Mouse (Mus musculus): ENCODE data around the gene Ppl. TPM values are rescaled to one million over a fixed set of nuclear protein-coding genes. Genes with fewer than 3 reads are reported as not detected.

The Ppl gene
- total RNA-seq, 2 experiments from 2014 or later = not detected

DNA sequence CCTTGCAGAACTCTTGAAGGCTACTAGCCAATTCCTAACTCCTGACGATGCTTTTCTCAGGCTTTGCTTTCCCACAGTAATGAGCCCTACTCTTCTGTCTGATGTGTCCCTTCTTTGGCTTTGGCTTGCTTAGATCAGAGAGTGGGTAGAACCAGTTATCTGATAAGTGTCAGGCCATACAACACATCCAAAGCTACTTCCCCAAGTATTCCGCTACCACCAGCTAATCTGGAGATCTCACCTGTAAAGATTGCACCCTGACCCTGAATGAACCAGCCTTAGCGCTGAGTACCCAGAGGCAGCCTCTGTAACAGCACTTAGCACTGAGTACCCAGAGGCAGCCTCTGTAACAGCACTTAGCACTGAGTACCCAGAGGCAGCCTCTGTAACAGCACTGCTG lies 86.9 kb downstream of the Ppl start:
- ATAC-seq (replicated peaks; ENCODE audit: poor library complexity) = no peak

DNA sequence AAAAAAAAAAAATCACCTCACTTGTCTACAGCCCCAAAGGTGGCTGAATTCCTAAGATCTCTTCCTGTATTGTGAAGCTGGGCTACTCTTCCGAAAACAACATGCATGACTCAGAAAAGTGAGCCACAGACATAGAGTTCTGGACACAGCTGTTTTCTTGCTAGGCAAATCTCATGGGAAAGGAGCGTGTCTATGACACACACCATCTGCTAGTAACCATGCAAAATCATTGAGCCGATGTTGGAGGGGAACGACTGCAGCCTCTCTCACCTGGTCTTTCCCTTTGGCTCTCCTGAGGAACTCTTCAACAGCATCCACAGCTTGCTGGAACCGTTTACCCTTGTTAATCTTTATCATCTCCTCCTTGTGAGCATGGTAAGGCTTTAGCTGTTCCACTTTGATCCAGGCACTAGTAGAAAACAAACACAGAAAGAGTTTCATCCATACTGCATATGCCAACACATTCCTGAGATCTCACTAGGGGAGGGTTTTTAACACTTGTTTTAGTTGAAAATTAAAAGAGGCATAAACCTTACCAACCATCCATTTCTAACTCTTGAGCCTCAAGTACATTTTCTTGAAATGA lies 95.5 kb downstream of the Ppl start:
- ATAC-seq (replicated peaks; ENCODE audit: poor library complexity) = no peak

Other genes starting within 250 kb of the Ppl start
- 20.5 and 23.2 TPM in 2 replicates for gene Mgrn1, start 246.2 kb downstream of the Ppl start, total RNA-seq (2015)
- 12.6 and 18.2 TPM in 2 replicates for gene Mgrn1, start 246.2 kb downstream of the Ppl start, total RNA-seq (2017)
- gene Nudt16l1, start 193.7 kb downstream of the Ppl start, total RNA-seq (2015) = 25.2 and 30.1 TPM in 2 replicates
- gene Nudt16l1, start 193.7 kb downstream of the Ppl start, total RNA-seq (2017) = 18.9 and 19.3 TPM in 2 replicates
- 16.2 and 18.5 TPM in 2 replicates for gene Anks3, start 168.2 kb downstream of the Ppl start, total RNA-seq (2015)
- 18.2 and 24.9 TPM in 2 replicates for gene Anks3, start 168.2 kb downstream of the Ppl start, total RNA-seq (2017)
- gene Sept12, start 134.6 kb downstream of the Ppl start, total RNA-seq (2015) = not detected in 2 replicates
- gene Sept12, start 134.6 kb downstream of the Ppl start, total RNA-seq (2017) = not detected in 2 replicates
- gene Smim22, start 125.1 kb downstream of the Ppl start, total RNA-seq (2015) = not detected in 2 replicates
- not detected in 2 replicates for gene Smim22, start 125.1 kb downstream of the Ppl start, total RNA-seq (2017)
- gene Rogdi, start 118.9 kb downstream of the Ppl start, total RNA-seq (2015) = 45.8 and 48.9 TPM in 2 replicates
- gene Rogdi, start 118.9 kb downstream of the Ppl start, total RNA-seq (2017) = 17.3 and 23.4 TPM in 2 replicates
- 69.5 and 74.6 TPM in 2 replicates for gene Glyr1, start 82.6 kb downstream of the Ppl start, total RNA-seq (2015)
- 103 and 112 TPM in 2 replicates for gene Glyr1, start 82.6 kb downstream of the Ppl start, total RNA-seq (2017)
- gene Ubn1, start 82.4 kb downstream of the Ppl start, total RNA-seq (2015) = 28.1 and 30.3 TPM in 2 replicates
- gene Ubn1, start 82.4 kb downstream of the Ppl start, total RNA-seq (2017) = 37.2 and 43.6 TPM in 2 replicates
- gene Sec14l5, start 14.7 kb upstream of the Ppl start, total RNA-seq (2015) = not detected in 2 replicates
- gene Sec14l5, start 14.7 kb upstream of the Ppl start, total RNA-seq (2017) = not detected in 2 replicates
- 35.2 and 38.6 TPM in 2 replicates for gene Nagpa, start 71.6 kb upstream of the Ppl start, total RNA-seq (2015)
- 47.9 and 82.1 TPM in 2 replicates for gene Nagpa, start 71.6 kb upstream of the Ppl start, total RNA-seq (2017)
- not detected in 2 replicates for gene AU021092, start 89.9 kb upstream of the Ppl start, total RNA-seq (2015)
- gene AU021092, start 89.9 kb upstream of the Ppl start, total RNA-seq (2017) = not detected in 2 replicates
- 22.5 and 22.8 TPM in 2 replicates for gene Alg1, start 101.2 kb upstream of the Ppl start, total RNA-seq (2015)
- gene Alg1, start 101.2 kb upstream of the Ppl start, total RNA-seq (2017) = 20.1 and 20.3 TPM in 2 replicates
- gene Eef2kmt, start 123.6 kb upstream of the Ppl start, total RNA-seq (2015) = 21.7 and 26.4 TPM in 2 replicates
- gene Eef2kmt, start 123.6 kb upstream of the Ppl start, total RNA-seq (2017) = 22.7 and 24.8 TPM in 2 replicates

Data from megakaryocyte progenitor cell, adult 5-6 weeks (primary cell).